Mouse (Mus musculus): ENCODE measurements around the gene Slc37a4. TPM values are rescaled to one million over a fixed set of nuclear protein-coding genes. Genes with fewer than 3 reads are reported as not detected.
"Not testable (repeated sequence)": the region's sequence is repeated elsewhere in the genome, so short reads cannot be mapped to it uniquely, and the experiment has no call there.

The Slc37a4 gene
- polyA plus RNA-seq, 1 experiment from 2014 or later, result 10.1 TPM

- H3K4me2 ChIP-seq (ENCODE audit: low read depth, severe bottlenecking), result no peak overlapping the region
- H3K36me3 ChIP-seq (ENCODE audit: control insufficient read depth, insufficient read depth, low read length), result no peaks in the 10 kb centered on the region
- no peaks in the 10 kb centered on the region for H3K27me3 ChIP-seq (ENCODE audit: control insufficient read depth, insufficient read depth, low read length)
- no peak overlapping the region for H3K4me3 ChIP-seq (ENCODE audit: low read depth, low read length)
- 45% methylated on average over 5 of the region's 5 CpGs for WGBS
- no peak for ATAC-seq (ENCODE audit: insufficient number of reproducible peaks, low FRiP score, low TSS enrichment, low read depth)
- DNase-seq (ENCODE audit: low spot score), result no peak
- H3K9ac ChIP-seq (ENCODE audit: low read length), result no peak overlapping the region
- H3K9me3 ChIP-seq (ENCODE audit: control insufficient read depth, low read length), result no peaks in the 10 kb centered on the region
- H3K4me1 ChIP-seq (ENCODE audit: control insufficient read depth, insufficient read depth, low read length), result no peaks in the 10 kb centered on the region
- H3K27ac ChIP-seq (replicated peaks; ENCODE audit: low read depth, low read length), result no peak overlapping the region
Observed at GRCm38 (mm10) chr9:44432577-44433185, 36.0 kb downstream of the Slc37a4 start.

- Histone ChIP-seq H3K4me3 (ENCODE audit: low read depth, low read length) (no peak overlapping the region), H3K36me3 (ENCODE audit: control insufficient read depth, insufficient read depth, low read length) (no peaks in the 10 kb centered on the region), H3K9me3 (ENCODE audit: control insufficient read depth, low read length) (no peaks in the 10 kb centered on the region), H3K9ac (ENCODE audit: low read length) (no peak overlapping the region), H3K27me3 (ENCODE audit: control insufficient read depth, insufficient read depth, low read length) (no peaks in the 10 kb centered on the region), H3K27ac (replicated peaks; ENCODE audit: low read depth, low read length) (no peak overlapping the region), H3K4me1 (ENCODE audit: control insufficient read depth, insufficient read depth, low read length) (no peaks in the 10 kb centered on the region), H3K4me2 (ENCODE audit: low read depth, severe bottlenecking) (no peak overlapping the region)
- no peak for DNase-seq (ENCODE audit: low spot score)
- no peak for ATAC-seq (ENCODE audit: insufficient number of reproducible peaks, low FRiP score, low TSS enrichment, low read depth)
- 82% methylated on average over 6 of the region's 6 CpGs for WGBS
Observed at GRCm38 (mm10) chr9:44435747-44436146, 39.1 kb downstream of the Slc37a4 start.

GRCm38 (mm10) chr9:44440961-44441360 lies 44.3 kb downstream of the Slc37a4 start, which contains the start of gene Foxr1:
Gene Foxr1 (minus strand): TSS chr9:44441136.
- Histone ChIP-seq H3K9ac (ENCODE audit: low read length) (no peak within 1 kb of the TSS), H3K4me1 (ENCODE audit: control insufficient read depth, insufficient read depth, low read length) (no peaks in the 10 kb centered on the region), H3K4me2 (ENCODE audit: low read depth, severe bottlenecking) (no peak within 1 kb of the TSS), H3K27me3 (ENCODE audit: control insufficient read depth, insufficient read depth, low read length) (no peaks in the 10 kb centered on the region), H3K36me3 (ENCODE audit: control insufficient read depth, insufficient read depth, low read length) (no peaks in the 10 kb centered on the region), H3K4me3 (ENCODE audit: low read depth, low read length) (no peak within 1 kb of the TSS), H3K27ac (replicated peaks; ENCODE audit: low read depth, low read length) (no peak within 1 kb of the TSS), H3K9me3 (ENCODE audit: control insufficient read depth, low read length) (no peaks in the 10 kb centered on the region)
- no peak for ATAC-seq (ENCODE audit: insufficient number of reproducible peaks, low FRiP score, low TSS enrichment, low read depth)
- DNase-seq (ENCODE audit: low spot score), result no peak
- 70% methylated on average over 19 of the region's 19 CpGs for WGBS

GRCm38 (mm10) chr9:44444402-44445025 lies 47.9 kb downstream of the Slc37a4 start:
- 78% methylated on average over 7 of the region's 7 CpGs for WGBS
- not testable (repeated sequence) for H3K36me3 ChIP-seq (ENCODE audit: control insufficient read depth, insufficient read depth, low read length); ATAC-seq (ENCODE audit: insufficient number of reproducible peaks, low FRiP score, low TSS enrichment, low read depth)

GRCm38 (mm10) chr9:44450387-44450786 lies 53.7 kb downstream of the Slc37a4 start:
- 0 out of 2 replicates have a peak, but pooled peaks cover 3% of the 10 kb centered on the region for H3K4me1 ChIP-seq (ENCODE audit: control insufficient read depth, insufficient read depth, low read length)
- peaks cover 6% of the 10 kb centered on the region; the same call in 1 of the 2 replicates for H3K27me3 ChIP-seq (ENCODE audit: control insufficient read depth, insufficient read depth, low read length)
- no peak for ATAC-seq (ENCODE audit: insufficient number of reproducible peaks, low FRiP score, low TSS enrichment, low read depth)
- no peak overlapping the region for H3K4me3 ChIP-seq (ENCODE audit: low read depth, low read length)
- H3K4me2 ChIP-seq (ENCODE audit: low read depth, severe bottlenecking), result no peak overlapping the region
- H3K36me3 ChIP-seq (ENCODE audit: control insufficient read depth, insufficient read depth, low read length), result no peaks in the 10 kb centered on the region
- DNase-seq (ENCODE audit: low spot score), result no peak
- H3K27ac ChIP-seq (replicated peaks; ENCODE audit: low read depth, low read length), result no peak overlapping the region
- H3K9ac ChIP-seq (ENCODE audit: low read length), result no peak overlapping the region
- H3K9me3 ChIP-seq (ENCODE audit: control insufficient read depth, low read length), result no peaks in the 10 kb centered on the region

More at GRCm38 (mm10) chr9:44444402-44445025, 47.9 kb downstream of the Slc37a4 start:
- H3K4me2 ChIP-seq (ENCODE audit: low read depth, severe bottlenecking); DNase-seq (ENCODE audit: low spot score); H3K9me3 ChIP-seq (ENCODE audit: control insufficient read depth, low read length); H3K4me1 ChIP-seq (ENCODE audit: control insufficient read depth, insufficient read depth, low read length); H3K9ac ChIP-seq (ENCODE audit: low read length); H3K27ac ChIP-seq (replicated peaks; ENCODE audit: low read depth, low read length); H3K4me3 ChIP-seq (ENCODE audit: low read depth, low read length); H3K27me3 ChIP-seq (ENCODE audit: control insufficient read depth, insufficient read depth, low read length): not testable (repeated sequence)

Small RNA genes lying within 50 kb of the gene (microRNA-seq; reads per million reads assigned to microRNA genes)
- not detected for gene Mir7085

Other genes with a start within 250 kb of the Slc37a4 start
- 19.2 and 21.7 TPM in 2 replicates for gene Cbl, start 162.8 kb upstream of the Slc37a4 start, polyA plus RNA-seq (2014; fragmentation: Nextera tagmentation; extraction: Ambion mirVana)
- not detected in 2 replicates for gene Ccdc153, start 156.2 kb upstream of the Slc37a4 start, polyA plus RNA-seq (2014; fragmentation: Nextera tagmentation; extraction: Ambion mirVana)
- gene Pdzd3, start 145.4 kb upstream of the Slc37a4 start, polyA plus RNA-seq (2014; fragmentation: Nextera tagmentation; extraction: Ambion mirVana), result 0.08 TPM in 1 of 2 replicates, not detected in the other
- gene Nlrx1, start 128.3 kb upstream of the Slc37a4 start, polyA plus RNA-seq (2014; fragmentation: Nextera tagmentation; extraction: Ambion mirVana), result 2.7 and 3.0 TPM in 2 replicates
- gene Abcg4, start 108.2 kb upstream of the Slc37a4 start, polyA plus RNA-seq (2014; fragmentation: Nextera tagmentation; extraction: Ambion mirVana), result 3.4 and 3.7 TPM in 2 replicates
- 19.5 and 28.4 TPM in 2 replicates for gene Hinfp, start 91.2 kb upstream of the Slc37a4 start, polyA plus RNA-seq (2014; fragmentation: Nextera tagmentation; extraction: Ambion mirVana)
- 6.5 and 7.6 TPM in 2 replicates for gene C2cd2l, start 76.6 kb upstream of the Slc37a4 start, polyA plus RNA-seq (2014; fragmentation: Nextera tagmentation; extraction: Ambion mirVana)
- gene Dpagt1, start 70.8 kb upstream of the Slc37a4 start, polyA plus RNA-seq (2014; fragmentation: Nextera tagmentation; extraction: Ambion mirVana), result 52.3 and 55.8 TPM in 2 replicates
- 507 and 525 TPM in 2 replicates for gene H2afx, start 62.2 kb upstream of the Slc37a4 start, polyA plus RNA-seq (2014; fragmentation: Nextera tagmentation; extraction: Ambion mirVana)
- 145 and 153 TPM in 2 replicates for gene Hmbs, start 52.6 kb upstream of the Slc37a4 start, polyA plus RNA-seq (2014; fragmentation: Nextera tagmentation; extraction: Ambion mirVana)
- gene Vps11, start 35.2 kb upstream of the Slc37a4 start, polyA plus RNA-seq (2014; fragmentation: Nextera tagmentation; extraction: Ambion mirVana), result 26.4 and 26.6 TPM in 2 replicates
- gene Hyou1, start 17.4 kb upstream of the Slc37a4 start, polyA plus RNA-seq (2014; fragmentation: Nextera tagmentation; extraction: Ambion mirVana), result 36.1 and 39.7 TPM in 2 replicates
- 2,256 and 2,311 TPM in 2 replicates for gene Rps25, start 10.3 kb downstream of the Slc37a4 start, polyA plus RNA-seq (2014; fragmentation: Nextera tagmentation; extraction: Ambion mirVana)
- 141 TPM in 2 replicates for gene Trappc4, start 10.7 kb downstream of the Slc37a4 start, polyA plus RNA-seq (2014; fragmentation: Nextera tagmentation; extraction: Ambion mirVana)
- 22.0 and 27.1 TPM in 2 replicates for gene Ccdc84, start 21.7 kb downstream of the Slc37a4 start, polyA plus RNA-seq (2014; fragmentation: Nextera tagmentation; extraction: Ambion mirVana)
- gene Foxr1, start 44.3 kb downstream of the Slc37a4 start, polyA plus RNA-seq (2014; fragmentation: Nextera tagmentation; extraction: Ambion mirVana), result not detected in 2 replicates
- gene Upk2, start 58.1 kb downstream of the Slc37a4 start, polyA plus RNA-seq (2014; fragmentation: Nextera tagmentation; extraction: Ambion mirVana), result 0.59 and 0.99 TPM in 2 replicates
- 11.6 and 12.3 TPM in 2 replicates for gene Bcl9l, start 86.0 kb downstream of the Slc37a4 start, polyA plus RNA-seq (2014; fragmentation: Nextera tagmentation; extraction: Ambion mirVana)
- 0.05 TPM in 1 of 2 replicates, not detected in the other for gene Cxcr5, start 165.0 kb downstream of the Slc37a4 start, polyA plus RNA-seq (2014; fragmentation: Nextera tagmentation; extraction: Ambion mirVana)
- 16.1 and 18.2 TPM in 2 replicates for gene Ddx6, start 208.0 kb downstream of the Slc37a4 start, polyA plus RNA-seq (2014; fragmentation: Nextera tagmentation; extraction: Ambion mirVana)

Measured in limb, embryonic 11.5 days (tissue).